Mouse (Mus musculus) urinary bladder, postnatal 10 days (tissue): ENCODE measurements around the gene Klf11.

ENCODE experiments used
- DNase-seq: peaks from one replicate; pipeline ENCODE4 v3.0.0; 2022; ENCODE audit warnings: low spot score

The Klf11 gene

GRCm38 (mm10) chr12:24703013-24703412 is 51.9 kb downstream of the Klf11 start:
- no peak for DNase-seq

DNA sequence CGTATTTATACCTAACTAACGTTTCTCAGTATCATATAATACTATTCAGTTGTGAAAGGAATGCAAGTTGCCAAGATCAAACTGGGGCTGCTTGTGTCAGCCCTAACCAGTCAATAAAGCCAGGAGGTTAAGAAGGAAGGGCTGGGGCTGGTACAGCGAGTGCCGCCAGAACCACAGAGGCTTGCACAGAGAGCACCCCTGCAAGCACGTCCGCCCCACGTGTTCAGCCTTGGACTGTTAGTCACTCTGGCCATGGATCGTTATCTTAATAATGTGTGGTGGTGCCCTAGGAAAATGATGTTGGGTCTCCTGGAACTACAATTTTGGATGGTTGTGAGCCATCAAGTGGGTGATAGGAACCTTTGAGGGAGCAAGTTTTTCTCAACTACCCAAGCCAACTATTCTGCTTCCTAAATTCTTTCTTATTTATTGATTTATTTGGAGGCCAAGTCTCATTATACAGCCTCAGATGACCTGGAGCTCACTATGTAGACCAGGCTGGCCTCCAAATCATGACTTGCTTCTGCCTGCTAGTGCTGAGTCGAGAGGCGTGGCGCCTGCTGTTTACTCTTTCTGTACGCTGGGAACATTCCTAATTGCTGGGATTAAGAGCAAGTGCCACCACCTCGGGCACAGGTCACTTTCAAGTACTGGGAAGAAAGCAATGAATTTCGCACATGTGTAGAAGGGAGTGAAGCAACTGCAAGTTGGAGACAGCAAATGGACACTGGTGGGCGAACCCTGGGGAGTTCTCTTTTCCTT is 54.6 kb downstream of the Klf11 start:
- DNase-seq: no peak

DNA sequence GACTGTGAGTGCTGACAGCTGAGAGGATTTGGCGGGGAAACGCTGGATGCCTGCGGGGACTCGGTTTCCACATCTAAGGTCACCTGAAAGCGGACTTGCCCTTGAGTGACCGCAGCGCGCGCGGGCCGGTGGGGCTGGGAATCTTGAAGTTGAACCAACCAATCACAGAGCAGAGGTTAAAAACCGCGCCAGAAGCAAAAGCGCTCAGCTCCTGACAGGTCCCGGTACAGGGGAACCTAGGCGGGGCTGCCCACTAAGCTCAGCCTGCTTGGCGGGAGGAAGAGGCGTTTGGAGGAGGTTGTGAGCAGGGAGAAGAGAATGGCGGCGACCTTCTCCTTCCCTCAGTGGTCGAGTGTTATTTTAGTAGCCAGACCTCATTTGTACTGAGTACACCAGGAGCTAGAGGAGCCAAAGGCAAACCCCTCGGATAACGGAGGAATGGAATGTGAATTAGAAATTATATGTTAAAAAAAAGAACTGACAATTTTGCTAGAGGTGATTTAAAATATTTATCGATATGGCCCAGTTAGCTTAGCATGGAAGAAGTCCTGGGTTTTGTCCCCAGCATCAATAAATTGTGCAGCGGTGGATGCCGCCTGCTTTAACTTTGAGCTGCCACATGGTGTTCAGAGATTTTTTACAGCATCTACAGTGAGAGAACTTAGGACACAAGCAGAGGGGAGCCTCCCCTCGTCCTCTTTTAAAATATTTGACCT is 55.8 kb downstream of the Klf11 start:
- DNase-seq: no peak

DNA sequence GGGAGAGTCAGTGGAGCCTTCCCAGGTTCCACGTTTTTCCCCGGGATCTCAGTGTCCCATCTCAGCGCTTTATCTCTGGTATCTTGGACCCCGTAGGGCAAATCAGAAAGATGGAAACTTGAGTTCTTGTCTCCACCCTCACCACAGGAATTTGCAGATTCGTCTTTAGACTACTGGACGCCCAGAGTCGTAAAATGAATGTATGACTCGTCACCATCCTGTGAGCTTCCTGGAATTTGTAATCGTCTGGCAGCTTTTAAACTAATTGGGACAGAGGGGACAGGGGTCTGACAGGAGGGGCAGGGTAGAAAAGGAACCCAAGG is 56.4 kb downstream of the Klf11 start:
- no peak for DNase-seq

DNA sequence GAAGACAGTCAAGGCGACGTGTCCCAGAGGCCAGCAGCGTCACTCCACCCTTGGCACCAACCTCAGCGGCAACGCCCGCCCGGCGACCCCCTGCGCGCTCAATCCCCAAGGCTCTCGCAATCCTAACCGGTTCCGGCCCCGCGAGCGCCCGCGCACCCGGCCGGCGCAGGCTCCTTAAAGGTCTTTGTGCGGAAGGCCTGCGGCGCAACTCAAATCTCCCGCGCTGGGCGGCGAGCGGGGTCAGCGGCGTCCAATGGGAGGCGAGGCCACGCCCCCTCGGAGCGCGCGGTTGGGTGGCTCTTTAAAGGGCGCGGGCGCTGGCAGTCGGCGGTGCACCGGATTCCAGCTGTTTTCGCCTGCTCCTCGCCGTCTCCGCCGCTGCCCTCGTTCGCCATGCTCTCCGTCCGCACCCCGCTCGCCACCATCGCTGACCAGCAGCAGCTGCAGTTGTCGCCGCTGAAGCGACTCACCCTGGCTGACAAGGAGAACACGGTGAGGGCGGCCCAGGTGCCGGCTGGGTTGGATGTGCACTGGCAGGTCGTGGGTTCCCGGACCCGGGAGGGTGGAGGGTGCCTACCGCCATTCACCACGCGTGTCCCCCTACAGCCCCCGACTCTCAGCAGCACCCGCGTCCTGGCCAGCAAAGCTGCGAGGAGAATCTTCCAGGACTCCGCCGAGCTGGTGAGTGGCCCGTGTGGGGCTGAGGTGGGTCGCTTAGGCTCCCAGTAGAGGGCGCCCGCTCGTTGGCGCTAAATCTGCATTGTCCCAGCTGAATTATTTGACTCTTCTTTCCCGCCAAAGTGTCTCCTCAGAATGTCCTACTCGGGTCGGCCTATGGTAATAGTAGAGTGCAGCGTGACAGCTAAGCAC is 57.1 kb downstream of the Klf11 start, which contains the start of gene Rrm2:
Rrm2 (plus strand) TSS at position 288 of the 870 bp plus-strand sequence.
- DNase-seq: peak; percentile 83

GRCm38 (mm10) chr12:24708824-24709218 is 57.7 kb downstream of the Klf11 start:
- DNase-seq: no peak

GRCm38 (mm10) chr12:24709409-24709808 is 58.3 kb downstream of the Klf11 start:
- DNase-seq: no peak

DNA sequence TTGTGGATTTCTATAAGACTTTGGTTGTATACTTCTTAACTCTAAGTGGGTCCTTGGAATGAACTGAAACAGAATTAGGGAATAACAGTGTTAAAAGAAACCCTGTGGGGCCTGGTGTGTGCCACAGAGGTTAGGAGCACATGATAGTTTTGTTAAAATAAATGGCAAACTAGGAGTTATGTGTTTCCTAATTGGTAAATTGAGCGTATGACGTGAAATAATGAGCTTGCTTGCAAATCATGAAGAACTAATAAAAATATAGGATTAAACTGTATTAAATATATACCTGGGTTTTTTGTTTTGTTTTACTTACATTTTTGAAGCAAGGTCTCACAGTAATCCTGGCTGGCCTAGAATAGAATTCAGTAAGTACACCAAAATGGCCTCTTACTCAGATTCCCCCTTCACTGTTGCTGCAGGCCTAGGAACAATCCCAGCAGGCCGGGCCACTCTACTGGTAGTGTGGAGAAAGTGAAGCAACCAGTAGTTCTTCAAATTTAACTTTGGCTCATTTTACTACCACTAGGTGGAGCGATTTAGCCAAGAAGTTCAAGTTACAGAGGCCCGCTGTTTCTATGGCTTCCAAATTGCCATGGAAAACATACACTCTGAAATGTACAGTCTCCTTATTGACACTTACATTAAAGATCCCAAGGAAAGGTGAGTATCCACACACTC is 58.9 kb downstream of the Klf11 start:
- DNase-seq: no peak

- no peak for DNase-seq
These were observed 59.6 kb downstream of the Klf11 start for GRCm38 (mm10) chr12:24710672-24711071.
